Mouse (Mus musculus) forebrain, embryonic 16.5 days (tissue): ENCODE results near the gene Tnfsf9. TPM values are rescaled to one million over a fixed set of nuclear protein-coding genes. Genes with fewer than 3 reads are reported as not detected.

ENCODE experiments used
- ATAC-seq: fragments of 200-750 bp; cut with Nextera tagmentation; 2 replicates; pipeline ENCODE4 v1.8.0; 2017; ENCODE audit warnings: mild to moderate bottlenecking, moderate library complexity
- H3K27ac ChIP-seq: fragments of 300-500 bp; sonication (generic); 2 replicates; pipeline ENCODE4 v1.5.1; 2014; ENCODE audit warnings: low read length, control low read depth
- H3K27me3 ChIP-seq: fragments of 300-500 bp; sonication (generic); replicated peaks from 2 replicates; pipeline ENCODE4 v1.6.1; 2014; ENCODE audit warnings: low read length; ENCODE audit not compliant: control insufficient read depth, insufficient read depth
- H3K36me3 ChIP-seq: fragments of 300-500 bp; sonication (generic); 2 replicates; pipeline ENCODE4 v1.6.1; 2014; ENCODE audit not compliant: control insufficient read depth, insufficient read depth
- H3K4me1 ChIP-seq: fragments of 300-500 bp; sonication (generic); replicated peaks from 2 replicates; pipeline ENCODE4 v1.6.1; 2014; ENCODE audit warnings: low read length; ENCODE audit not compliant: control insufficient read depth, insufficient read depth
- H3K4me2 ChIP-seq: fragments of 300-500 bp; sonication (generic); 2 replicates; pipeline ENCODE4 v1.6.1; 2014; ENCODE audit warnings: mild to moderate bottlenecking, low read length, control low read depth
- H3K4me3 ChIP-seq: fragments of 300-500 bp; sonication (generic); replicated peaks from 2 replicates; pipeline ENCODE4 v1.5.1; 2014; ENCODE audit warnings: mild to moderate bottlenecking, low read length, control low read depth
- H3K9ac ChIP-seq: fragments of 300-500 bp; sonication (generic); replicated peaks from 2 replicates; pipeline ENCODE4 v1.6.1; 2014; ENCODE audit warnings: low read depth, low read length, control low read depth
- H3K9me3 ChIP-seq: fragments of 300-500 bp; sonication (generic); 2 replicates; pipeline ENCODE4 v1.6.1; 2016; ENCODE audit warnings: low read length; ENCODE audit not compliant: control insufficient read depth
- WGBS: fragments of 180-500 bp; shearing (Covaris S2); extraction: QIAGEN DNeasy Blood & Tissue Kit; methylation state at CpG from one replicate; pipeline ENCODE4 v1.1.7; 2014; 5-methylcytosine and 5-hydroxymethylcytosine counted together
- polyA plus RNA-seq: library from polyadenylated mRNA; unstranded; fragments of >200 nt; fragmentation: Nextera tagmentation; extraction: Ambion mirVana; gene quantifications from 2 replicates; pipeline ENCODE4 v1.2.1, GENCODE M21; 2015

The Tnfsf9 gene
- polyA plus RNA-seq, 1 experiment from 2014 or later: 10.1 TPM

GRCm38 (mm10) chr17:57063031-57063430 lies 42.1 kb upstream of the Tnfsf9 start:
- Histone ChIP-seq H3K9me3 (no peaks in the 10 kb centered on the region), H3K36me3 (no peaks in the 10 kb centered on the region), H3K27ac (no peak overlapping the region), H3K27me3 (peaks cover 24% of the 10 kb centered on the region), H3K4me3 (no peak overlapping the region), H3K4me2 (no peak overlapping the region), H3K4me1 (peaks cover 21% of the 10 kb centered on the region), H3K9ac (no peak overlapping the region)
- WGBS: 9% methylated on average over 8 of the region's 8 CpGs
- no peak for ATAC-seq

GRCm38 (mm10) chr17:57066908-57067307 lies 38.2 kb upstream of the Tnfsf9 start:
- no peak for ATAC-seq
- WGBS: 59% methylated on average over 5 of the region's 5 CpGs
- Histone ChIP-seq H3K4me1 (peaks cover 6% of the 10 kb centered on the region), H3K27me3 (peaks cover 16% of the 10 kb centered on the region), H3K4me2 (no peak overlapping the region), H3K9me3 (no peaks in the 10 kb centered on the region), H3K36me3 (no peaks in the 10 kb centered on the region), H3K9ac (no peak overlapping the region), H3K27ac (no peak overlapping the region), H3K4me3 (no peak overlapping the region)

GRCm38 (mm10) chr17:57070272-57070671 lies 34.9 kb upstream of the Tnfsf9 start:
- H3K4me3 ChIP-seq: peak overlapping the region; percentile 10
- peak overlapping the region; percentile 20 for H3K4me2 ChIP-seq
- H3K27me3 ChIP-seq: no peaks in the 10 kb centered on the region
- H3K4me1 ChIP-seq: 0 out of 2 replicates have a peak, but pooled peaks cover 3% of the 10 kb centered on the region
- H3K9ac ChIP-seq: no peak overlapping the region
- ATAC-seq: no peak
- 13% methylated on average over 9 of the region's 9 CpGs for WGBS
- no peaks in the 10 kb centered on the region for H3K9me3 ChIP-seq
- no peaks in the 10 kb centered on the region for H3K36me3 ChIP-seq
- no peak overlapping the region for H3K27ac ChIP-seq

GRCm38 (mm10) chr17:57070699-57071098 lies 34.4 kb upstream of the Tnfsf9 start:
- no peak overlapping the region for H3K4me3 ChIP-seq
- H3K27ac ChIP-seq: no peak overlapping the region
- H3K4me1 ChIP-seq: 0 out of 2 replicates have a peak, but pooled peaks cover 3% of the 10 kb centered on the region
- no peak overlapping the region for H3K9ac ChIP-seq
- H3K4me2 ChIP-seq: peak overlapping the region; percentile 20; the same call in 1 of the 2 replicates
- no peaks in the 10 kb centered on the region for H3K27me3 ChIP-seq
- 10% methylated on average over 10 of the region's 11 CpGs for WGBS
- peak; percentile 46; the same call in 1 of the 2 replicates for ATAC-seq
- no peaks in the 10 kb centered on the region for H3K36me3 ChIP-seq
- H3K9me3 ChIP-seq: no peaks in the 10 kb centered on the region

GRCm38 (mm10) chr17:57076916-57077315 lies 28.2 kb upstream of the Tnfsf9 start:
- peaks cover 15% of the 10 kb centered on the region for H3K36me3 ChIP-seq
- 57% methylated on average over 3 of the region's 3 CpGs for WGBS
- no peaks in the 10 kb centered on the region for H3K4me1 ChIP-seq
- no peak overlapping the region for H3K4me3 ChIP-seq
- H3K9ac ChIP-seq: no peak overlapping the region
- no peak overlapping the region for H3K4me2 ChIP-seq
- no peak for ATAC-seq
- no peak overlapping the region for H3K27ac ChIP-seq
- no peaks in the 10 kb centered on the region for H3K9me3 ChIP-seq
- H3K27me3 ChIP-seq: no peaks in the 10 kb centered on the region

GRCm38 (mm10) chr17:57078336-57078735 lies 26.8 kb upstream of the Tnfsf9 start, which contains the start of gene Dennd1c:
Gene Dennd1c (minus strand): TSS chr17:57078514.
- H3K36me3 ChIP-seq: peaks cover 17% of the 10 kb centered on the region
- H3K27me3 ChIP-seq: no peaks in the 10 kb centered on the region
- 62% methylated on average over 6 of the region's 6 CpGs for WGBS
- H3K27ac ChIP-seq: no peak within 1 kb of the TSS
- no peak within 1 kb of the TSS for H3K9ac ChIP-seq
- H3K4me2 ChIP-seq: no peak within 1 kb of the TSS
- no peaks in the 10 kb centered on the region for H3K9me3 ChIP-seq
- peak; percentile 26; the same call in 1 of the 2 replicates for ATAC-seq
- H3K4me1 ChIP-seq: no peaks in the 10 kb centered on the region
- no peak within 1 kb of the TSS for H3K4me3 ChIP-seq

- no peaks in the 10 kb centered on the region for H3K9me3 ChIP-seq
- WGBS: 75% methylated on average over 3 of the region's 3 CpGs
- peaks cover 17% of the 10 kb centered on the region for H3K36me3 ChIP-seq
- H3K9ac ChIP-seq: no peak overlapping the region
- no peak overlapping the region for H3K27ac ChIP-seq
- no peak for ATAC-seq
- no peaks in the 10 kb centered on the region for H3K27me3 ChIP-seq
- H3K4me1 ChIP-seq: 0 out of 2 replicates have a peak, but pooled peaks cover 7% of the 10 kb centered on the region
- H3K4me2 ChIP-seq: no peak overlapping the region
- no peak overlapping the region for H3K4me3 ChIP-seq
These were observed 25.2 kb upstream of the Tnfsf9 start for GRCm38 (mm10) chr17:57079919-57080318.

GRCm38 (mm10) chr17:57081234-57081842 lies 23.8 kb upstream of the Tnfsf9 start:
- H3K27ac ChIP-seq: no peak overlapping the region
- no peak overlapping the region for H3K4me3 ChIP-seq
- H3K36me3 ChIP-seq: peaks cover 17% of the 10 kb centered on the region
- WGBS: 96% methylated on average over 31 of the region's 31 CpGs
- H3K9me3 ChIP-seq: no peaks in the 10 kb centered on the region
- H3K4me2 ChIP-seq: no peak overlapping the region
- H3K9ac ChIP-seq: no peak overlapping the region
- ATAC-seq: no peak
- H3K27me3 ChIP-seq: no peaks in the 10 kb centered on the region
- H3K4me1 ChIP-seq: peaks cover 12% of the 10 kb centered on the region

GRCm38 (mm10) chr17:57082481-57082880 lies 22.6 kb upstream of the Tnfsf9 start:
- Histone ChIP-seq H3K4me2 (no peak overlapping the region), H3K27me3 (no peaks in the 10 kb centered on the region), H3K4me1 (peaks cover 17% of the 10 kb centered on the region), H3K27ac (no peak overlapping the region), H3K9ac (no peak overlapping the region), H3K4me3 (no peak overlapping the region), H3K36me3 (peaks cover 17% of the 10 kb centered on the region), H3K9me3 (no peaks in the 10 kb centered on the region)
- no peak for ATAC-seq
- 89% methylated on average over 5 of the region's 5 CpGs for WGBS
